Mouse (Mus musculus) layer of hippocampus, adult 8-10 months (tissue): Measurements from ENCODE around the gene Nt5dc3. TPM values are rescaled to one million over a fixed set of nuclear protein-coding genes. Genes with fewer than 3 reads are reported as not detected.

Experiments
- DNase-seq, 2 experiments: peaks; one replicate each; pipeline ENCODE4 v3.0.0; 2022; ENCODE audit warnings: low spot score in 2 of 2
- total RNA-seq, 4 experiments: library from RNA; stranded (reverse); gene quantifications; 2 replicates each; pipeline ENCODE4 v1.2.4; 2022

The Nt5dc3 gene
- 100 to 1,000 TPM; 113 to 152 (median 122) TPM for total RNA-seq

DNA sequence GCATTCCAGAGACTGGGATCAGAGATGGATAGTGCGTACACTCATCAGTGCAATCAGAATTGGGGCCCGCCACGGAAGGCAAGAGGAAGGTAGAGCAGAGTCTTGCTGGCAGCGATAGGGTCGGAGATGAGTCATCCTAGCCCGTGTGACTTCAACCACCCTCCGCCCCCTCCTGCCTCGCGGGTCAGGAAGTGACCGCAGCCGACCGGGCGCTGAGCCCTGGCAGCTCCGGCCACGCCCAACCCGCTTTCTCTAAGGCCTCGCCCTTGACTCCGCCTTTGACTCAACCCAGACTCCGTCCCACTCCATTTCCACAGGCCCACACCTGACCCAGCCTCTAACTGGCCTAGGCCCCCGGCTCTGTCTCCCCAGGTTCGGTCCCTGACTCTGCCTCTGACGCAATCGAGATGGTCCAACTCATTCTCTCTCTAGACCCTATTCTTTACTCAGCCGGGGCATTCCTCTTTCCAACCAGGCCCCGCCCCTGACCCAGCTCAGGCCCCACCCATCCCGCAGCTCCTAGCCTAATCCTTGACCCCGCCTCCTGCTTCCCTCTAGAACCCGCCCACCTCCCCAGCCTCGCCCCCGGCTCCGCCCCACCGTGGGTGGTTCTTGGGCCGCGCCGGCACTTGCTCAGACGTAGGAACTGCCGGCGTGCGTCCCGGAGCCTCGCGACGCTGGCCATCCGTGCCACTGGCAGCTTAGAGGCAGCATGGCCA lies at the start of gene Nt5dc3:
Gene Nt5dc3, plus strand, starts transcription at position 608 of the 719 bp plus-strand sequence.
- DNase-seq = peak; percentile 90 to 92

DNA sequence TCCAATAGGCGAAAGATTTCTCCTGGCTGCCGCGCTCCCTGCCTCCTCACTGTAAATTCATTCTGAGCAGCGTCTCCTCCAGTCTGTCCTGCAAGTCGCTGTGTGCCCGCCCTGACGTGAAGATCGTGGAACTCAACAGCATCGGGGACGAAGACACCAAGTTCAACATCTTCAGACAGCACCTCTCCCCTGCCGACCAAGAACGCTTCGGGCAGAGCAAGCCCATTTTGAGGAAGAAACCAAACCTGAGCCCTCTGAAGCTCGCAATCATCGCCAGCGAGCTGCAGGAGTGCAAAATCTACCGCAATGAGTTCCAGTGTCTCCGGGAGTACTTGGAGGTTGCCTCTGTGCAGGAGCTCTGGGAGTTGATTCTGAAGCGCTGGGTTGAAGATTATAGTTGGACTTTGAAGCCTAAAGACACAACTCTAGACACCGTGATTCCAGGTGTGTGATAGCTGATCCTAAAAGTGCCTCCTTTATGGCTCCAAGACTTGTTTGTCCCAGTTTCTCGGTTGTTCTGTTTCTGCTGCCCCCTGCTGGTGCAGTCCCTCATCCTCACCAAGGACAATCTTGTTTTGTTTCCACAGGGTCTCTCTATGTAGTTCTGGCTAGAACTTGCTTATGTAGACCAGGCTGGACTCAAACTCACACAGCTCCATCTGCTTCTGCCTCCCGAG lies 47.8 kb upstream of the Nt5dc3 start:
- peak; percentile 58 to 88 for DNase-seq

DNA sequence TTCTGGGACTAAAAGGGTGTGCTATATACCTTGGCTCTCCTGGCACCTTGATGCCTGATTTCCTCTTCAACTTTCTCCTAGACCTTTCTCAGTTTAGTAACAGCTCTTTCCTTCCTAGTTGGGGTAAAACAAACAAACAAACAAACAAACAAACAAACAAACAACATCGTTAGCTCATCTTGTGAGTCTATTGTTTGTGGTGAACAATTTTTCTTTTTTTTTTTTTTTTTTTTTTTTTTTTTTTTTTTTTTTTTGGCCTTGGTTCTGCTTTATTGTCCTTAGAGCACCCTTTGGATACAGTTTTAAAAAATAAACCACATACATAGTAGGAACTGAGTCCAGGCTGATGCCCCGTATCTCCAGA lies 47.3 kb upstream of the Nt5dc3 start:
- DNase-seq = no peak

DNA sequence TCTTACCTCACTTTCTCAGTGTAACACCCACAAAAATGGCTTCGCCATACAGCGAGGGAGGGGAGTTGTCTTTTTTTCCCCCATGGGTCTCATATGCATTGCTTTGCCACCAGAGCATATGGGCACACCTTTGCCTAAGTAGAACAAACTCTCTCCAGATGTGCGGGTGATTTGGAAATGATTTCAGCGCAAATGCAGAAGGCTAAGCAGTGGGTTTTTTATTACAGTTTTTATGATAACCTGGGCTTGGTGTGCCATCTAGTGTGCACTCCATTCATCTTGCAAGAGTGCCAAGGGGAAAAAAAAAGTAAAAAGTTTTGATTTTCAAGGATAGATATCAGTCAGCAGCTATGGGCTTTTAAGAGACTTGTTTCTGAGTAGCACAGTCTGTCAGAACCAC lies 43.8 kb upstream of the Nt5dc3 start:
- DNase-seq = no peak

DNA sequence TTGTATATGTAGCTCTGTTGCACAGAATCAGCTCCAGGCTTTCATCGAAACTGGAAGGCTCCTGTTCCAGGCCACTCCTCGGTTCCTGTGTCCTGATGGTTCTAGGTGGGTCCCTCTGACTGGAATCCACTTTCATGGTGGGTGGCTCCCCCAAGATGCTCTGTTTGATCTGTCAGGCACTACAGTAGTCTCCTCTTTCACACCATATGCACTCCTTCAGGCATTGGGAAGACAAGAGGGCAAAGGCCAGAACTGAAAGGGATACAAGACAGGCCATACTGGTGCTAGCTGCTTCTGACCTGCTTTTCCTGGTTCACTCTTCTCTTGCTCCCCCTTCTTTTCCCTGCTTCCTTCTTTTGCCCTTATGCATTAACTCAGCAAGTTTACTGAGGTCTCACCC lies 35.9 kb upstream of the Nt5dc3 start:
- no peak for DNase-seq

DNA sequence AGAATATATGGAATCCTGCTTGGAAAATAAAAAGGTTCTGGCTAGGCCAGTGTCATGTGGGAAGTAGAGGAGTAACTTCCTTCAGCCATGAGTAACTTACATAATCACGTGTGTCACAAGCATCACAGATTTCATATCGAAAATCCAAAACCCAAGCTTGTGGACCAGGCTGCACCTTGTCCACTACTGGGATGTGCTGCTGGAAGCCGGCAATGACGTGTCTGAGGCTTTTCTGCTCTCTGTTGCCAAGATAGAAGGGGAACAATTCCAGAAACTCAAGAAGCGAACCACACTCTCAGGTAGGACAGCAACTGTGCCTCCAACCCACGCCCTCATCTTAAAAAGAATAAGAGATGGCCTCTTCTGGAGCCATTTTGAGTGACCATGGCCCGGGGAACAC lies 34.5 kb upstream of the Nt5dc3 start:
- no peak for DNase-seq

DNA sequence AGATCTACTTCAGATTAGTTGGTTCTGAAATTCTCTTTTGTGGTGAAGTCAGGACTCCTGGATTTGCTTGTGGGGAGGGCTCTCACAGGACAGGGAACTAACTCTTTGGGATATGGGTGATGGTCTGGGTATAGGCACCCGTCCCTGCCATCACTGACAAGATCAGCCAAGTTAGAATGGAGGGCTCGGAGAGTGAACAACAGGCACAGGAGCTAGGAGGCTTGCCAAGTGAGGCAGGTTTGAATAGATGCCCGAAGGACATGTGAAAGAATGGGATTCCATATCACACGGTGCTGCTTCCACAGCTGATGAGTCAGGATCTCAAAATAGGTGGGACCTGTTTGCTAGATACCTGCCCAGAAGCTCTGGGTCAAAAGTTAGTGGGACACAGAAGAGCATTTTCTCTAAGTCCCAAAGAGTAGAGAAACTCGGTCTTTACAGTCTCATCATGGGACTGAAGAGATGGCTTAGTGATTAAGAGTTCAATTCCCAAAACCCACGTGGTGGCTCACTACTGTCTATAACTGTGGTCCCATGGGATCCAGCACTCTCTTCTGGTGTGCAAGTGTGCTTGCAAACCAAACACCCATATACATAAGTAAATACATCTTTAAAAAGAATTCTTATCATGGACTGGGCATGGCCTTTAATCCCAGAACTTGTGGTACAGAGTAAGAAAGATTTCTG lies 22.8 kb upstream of the Nt5dc3 start:
- no peak for DNase-seq

DNA sequence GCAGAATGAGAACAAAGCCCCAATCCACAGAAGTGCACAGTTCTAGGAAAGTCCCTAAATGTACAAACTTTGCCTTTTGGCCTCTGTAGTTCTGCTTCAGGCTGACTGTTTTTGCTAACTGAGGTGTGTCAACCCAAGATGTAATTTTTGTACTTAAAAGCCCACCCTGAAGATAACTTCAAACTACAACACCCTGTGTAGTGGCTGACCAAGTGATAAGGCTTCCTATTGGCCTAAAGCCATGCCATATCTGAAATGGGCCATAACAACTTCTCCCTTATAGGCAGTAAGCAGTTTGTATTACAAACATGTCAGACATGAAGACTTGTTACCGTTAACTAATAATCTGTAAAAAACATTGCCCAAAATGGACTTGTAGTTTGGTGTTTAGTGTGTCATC lies 21.1 kb upstream of the Nt5dc3 start:
- no peak for DNase-seq

DNA sequence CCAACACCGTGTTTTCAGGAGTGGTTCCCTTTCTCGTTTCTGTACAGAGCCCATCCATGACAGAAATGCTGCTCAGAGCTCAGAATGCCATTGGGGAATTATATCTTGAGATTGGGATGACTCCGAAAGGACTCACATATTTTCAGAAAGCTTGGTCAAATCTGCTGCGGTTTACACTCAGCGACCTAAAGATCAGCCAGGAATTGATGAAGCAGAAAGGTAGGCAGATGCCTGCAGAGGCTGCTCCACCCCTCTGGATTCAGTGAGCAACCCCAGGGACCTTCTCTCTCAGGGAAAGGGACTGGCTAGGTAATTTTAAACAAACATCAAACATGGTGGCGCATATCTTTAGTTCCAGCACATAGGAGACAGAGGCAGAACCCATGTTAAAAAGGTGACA lies 20.6 kb upstream of the Nt5dc3 start:
- DNase-seq = no peak

DNA sequence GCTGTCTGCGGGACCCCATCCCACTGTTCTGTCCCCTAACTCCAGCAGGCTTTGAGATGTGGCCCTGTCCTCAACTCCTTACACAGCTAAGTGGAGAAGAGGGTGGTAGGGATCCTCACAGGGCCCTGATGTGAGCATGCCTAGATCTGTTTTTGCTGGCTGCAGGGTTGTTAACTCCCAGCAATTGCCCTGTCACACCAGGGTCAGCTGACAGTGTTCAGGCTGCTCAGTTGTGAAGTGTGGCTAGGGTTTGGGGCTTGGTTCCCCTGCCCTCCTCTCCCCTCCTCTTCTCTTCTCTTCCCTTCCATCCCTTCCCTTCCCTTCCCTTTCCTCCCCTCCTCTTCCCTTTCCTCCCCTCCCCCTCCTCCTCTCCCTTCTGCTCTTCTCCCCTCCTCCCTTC lies 17.6 kb upstream of the Nt5dc3 start:
- no peak for DNase-seq

DNA sequence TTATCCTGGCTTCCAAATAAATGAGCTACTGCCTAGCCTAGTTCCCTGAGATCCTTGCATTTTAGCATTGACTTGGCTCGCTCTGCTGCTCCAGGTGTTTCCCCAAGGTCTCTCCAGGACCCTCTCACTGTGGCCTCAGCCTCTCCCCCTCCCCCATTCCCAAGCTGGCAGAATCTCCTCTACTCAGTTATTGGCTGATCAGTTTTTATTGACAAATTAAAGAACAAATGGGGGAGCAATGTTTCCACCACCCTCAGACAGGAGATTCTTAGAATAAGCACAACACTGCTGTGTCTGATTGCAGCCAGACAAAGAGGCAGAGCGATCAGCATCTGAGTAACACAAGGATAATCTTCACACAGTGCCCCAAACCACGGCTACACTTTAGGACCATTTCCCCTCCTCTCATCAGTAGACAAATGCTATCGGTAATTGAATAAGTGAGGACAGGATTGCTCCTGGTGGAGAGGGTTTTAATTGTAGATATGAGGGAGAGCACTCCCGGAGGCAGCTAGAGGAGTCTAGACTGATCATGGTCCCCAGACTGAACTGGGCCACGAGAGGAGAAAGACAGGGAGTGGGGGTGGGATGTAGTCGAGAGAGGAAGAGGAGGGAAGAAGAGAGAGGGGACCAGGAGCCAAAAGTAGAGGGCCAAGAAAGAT lies 17.0 kb upstream of the Nt5dc3 start:
- DNase-seq = no peak

DNA sequence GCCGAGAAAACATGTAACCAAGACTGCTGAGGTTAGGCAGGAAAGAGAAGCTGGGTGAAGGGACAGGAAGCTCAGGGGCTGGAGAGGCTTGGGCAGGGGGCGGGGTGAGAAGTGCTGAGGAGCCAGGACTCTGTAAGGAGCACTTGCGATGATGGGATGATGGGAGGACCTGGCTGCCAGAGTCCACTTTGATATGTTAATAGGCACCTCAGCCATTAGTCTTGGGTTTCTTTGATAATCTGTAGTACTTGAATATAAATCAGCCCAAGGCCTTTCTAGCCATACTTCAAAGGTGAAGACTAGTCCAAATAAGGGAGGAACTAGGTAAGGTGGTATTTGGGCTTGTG lies 16.4 kb upstream of the Nt5dc3 start:
- no peak for DNase-seq

DNA sequence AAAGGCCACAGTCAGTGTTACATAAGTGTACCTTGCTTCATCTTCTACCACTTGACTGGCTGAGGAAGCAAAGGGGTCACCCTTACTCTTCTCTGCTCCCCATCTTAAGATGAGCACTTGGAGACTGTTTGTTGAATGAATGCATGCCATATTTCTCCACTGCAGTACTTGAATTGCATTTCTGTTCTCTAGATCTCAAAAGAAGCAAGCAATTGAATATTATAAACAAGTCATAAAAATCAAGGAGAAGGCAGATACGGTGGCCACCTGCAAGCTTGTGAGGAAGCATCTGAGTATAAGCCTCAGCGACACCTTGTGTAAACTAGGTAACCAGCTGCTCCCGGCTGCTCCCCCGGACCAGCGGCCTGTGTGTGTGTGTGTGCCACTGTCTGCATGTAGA lies 15.1 kb upstream of the Nt5dc3 start, which contains the start of gene Gm49358:
Gene Gm49358, plus strand, starts transcription at position 301 of the 400 bp plus-strand sequence.
- no peak for DNase-seq

DNA sequence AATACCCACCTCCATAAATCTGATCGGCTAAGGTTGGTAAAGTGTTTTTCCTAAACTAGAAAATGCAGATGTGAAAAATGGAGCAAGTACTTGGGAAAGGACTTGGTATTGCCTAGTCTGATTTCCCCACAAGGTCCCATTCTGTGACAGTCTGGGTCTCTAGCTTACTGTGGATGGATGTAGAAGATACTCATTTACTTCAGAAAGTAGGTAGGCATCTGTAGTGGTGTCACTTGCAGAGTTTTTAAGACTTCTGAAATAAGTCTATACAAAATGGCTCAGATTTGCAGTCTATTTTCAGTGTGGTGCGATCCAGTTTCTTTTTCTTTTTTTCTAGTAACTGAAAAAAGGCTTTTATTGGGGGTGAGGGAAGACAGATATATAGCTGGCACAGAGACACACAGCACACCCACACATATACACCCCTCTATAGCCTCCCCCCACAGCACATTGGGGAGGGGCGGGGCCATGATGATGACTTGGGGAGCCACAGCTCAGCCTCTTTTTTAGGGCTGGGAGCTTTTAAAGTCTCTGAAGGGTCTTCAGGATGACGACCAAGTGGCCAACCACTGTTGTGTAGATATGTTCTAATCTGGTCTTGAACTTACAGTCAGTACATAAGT lies 13.3 kb upstream of the Nt5dc3 start:
- no peak for DNase-seq

DNA sequence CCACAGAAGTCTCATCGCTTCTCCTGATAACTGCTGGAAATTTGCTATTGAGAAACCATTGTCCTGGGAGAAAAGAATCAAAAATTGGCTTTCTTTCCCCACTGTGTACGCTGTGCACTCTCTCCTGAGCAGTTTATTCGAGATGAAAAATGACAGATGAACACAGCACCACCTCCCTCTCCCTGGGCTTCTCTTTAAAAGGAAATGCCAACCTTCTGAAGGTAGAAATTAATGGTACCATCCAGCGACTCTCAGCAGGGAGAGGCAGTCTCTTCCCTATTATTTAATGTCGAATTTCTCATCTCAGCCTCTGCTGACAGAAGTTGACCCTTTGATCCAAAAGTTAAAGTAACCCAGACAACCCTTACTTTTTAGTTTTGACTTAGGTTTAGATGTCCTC lies 9.6 kb upstream of the Nt5dc3 start:
- DNase-seq = no peak

DNA sequence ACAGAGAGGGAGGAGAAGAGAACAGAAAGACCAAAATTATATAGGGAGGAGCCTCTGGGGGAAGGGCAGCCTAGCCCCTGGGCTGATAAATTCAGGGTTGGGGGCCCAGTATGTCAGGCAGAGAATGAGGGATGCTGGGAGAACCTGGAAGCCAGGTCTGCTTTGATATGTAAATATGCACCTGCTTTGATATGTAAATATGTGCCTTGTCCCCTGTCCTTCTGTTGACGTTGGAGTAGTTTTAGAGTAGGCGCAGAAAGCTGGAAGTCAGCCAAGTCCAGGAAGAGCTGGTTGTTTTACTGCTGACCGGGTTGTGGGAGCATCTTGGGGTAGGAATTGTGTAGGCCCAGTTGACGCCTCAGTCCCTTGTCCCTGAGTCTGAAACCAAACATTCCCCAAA lies 9.0 kb upstream of the Nt5dc3 start:
- DNase-seq = no peak

DNA sequence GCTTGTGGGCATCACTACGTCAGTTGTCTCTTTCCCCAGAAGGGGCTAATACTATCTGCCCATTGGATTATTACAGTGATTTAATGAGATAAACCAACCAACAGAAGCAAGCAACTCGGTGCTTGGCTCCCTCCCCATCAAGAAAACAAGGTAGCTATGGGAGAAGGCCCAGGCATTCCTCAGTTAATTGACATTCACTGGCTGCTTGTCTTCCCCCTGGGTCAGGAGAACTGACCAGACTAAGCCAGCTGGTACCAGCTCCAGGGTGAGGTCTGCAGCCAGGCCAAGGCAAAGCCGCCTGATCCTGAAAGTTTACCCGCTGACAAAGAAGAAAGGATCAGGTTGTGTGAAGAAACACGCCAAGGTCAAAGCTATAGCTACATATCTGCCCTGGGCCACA lies 7.1 kb upstream of the Nt5dc3 start:
- DNase-seq = no peak

DNA sequence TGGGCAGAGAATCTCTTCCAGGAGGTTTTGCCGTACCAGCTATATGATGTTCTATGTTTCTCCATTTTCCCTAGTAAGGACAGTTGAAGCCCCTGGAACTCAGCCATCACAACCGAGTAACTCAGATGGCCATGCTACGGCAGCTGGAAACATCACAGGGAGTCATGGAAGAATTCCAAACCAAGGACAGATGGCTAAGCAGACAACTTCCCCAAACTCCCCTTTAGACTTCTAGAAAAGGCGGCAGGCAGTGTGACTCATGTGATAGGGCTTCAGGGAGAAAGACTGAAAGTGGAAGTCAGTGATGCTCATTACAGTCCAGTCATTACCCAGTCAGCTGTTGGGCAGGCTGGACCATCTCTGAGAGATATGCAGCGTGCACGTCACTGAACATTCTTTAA lies 6.6 kb upstream of the Nt5dc3 start:
- DNase-seq = no peak

DNA sequence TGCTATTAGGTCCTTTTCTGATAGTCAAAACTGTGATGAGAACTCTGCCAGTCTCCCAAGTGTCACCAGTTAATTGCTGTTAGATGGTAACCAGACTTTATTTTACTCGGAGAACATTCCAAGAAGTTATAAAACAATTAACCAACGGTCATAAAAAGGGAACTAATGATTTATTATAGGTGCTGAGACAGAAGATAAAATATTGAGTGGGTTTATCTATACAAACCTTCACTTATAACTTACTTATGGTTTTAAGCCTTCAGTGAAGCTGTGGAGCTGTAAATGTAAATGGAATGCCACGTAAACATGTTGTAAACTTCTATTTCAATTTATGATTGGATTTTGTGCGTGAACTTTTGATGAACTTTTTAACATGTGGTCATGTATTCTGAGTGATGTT lies 5.4 kb upstream of the Nt5dc3 start:
- no peak for DNase-seq

DNA sequence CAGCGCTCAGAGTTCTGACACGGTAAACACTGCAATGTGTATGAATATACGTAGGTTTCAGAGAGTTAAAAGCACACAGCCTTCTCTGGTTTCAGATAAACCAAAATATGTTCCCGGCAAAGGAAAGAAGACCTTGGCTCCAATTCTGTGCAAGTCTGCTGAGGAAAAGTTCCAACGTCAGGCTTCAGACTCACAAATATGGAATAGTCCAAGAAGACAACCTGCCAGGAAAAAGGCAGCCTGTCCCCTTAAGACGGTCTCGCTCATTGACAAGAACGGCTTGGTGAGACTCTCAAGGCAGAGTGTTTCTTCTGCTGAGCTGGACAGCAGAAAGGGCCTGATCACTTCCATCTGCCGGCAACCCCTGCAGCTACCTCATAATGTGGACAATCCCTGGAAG lies 2.5 kb upstream of the Nt5dc3 start:
- no peak for DNase-seq

DNA sequence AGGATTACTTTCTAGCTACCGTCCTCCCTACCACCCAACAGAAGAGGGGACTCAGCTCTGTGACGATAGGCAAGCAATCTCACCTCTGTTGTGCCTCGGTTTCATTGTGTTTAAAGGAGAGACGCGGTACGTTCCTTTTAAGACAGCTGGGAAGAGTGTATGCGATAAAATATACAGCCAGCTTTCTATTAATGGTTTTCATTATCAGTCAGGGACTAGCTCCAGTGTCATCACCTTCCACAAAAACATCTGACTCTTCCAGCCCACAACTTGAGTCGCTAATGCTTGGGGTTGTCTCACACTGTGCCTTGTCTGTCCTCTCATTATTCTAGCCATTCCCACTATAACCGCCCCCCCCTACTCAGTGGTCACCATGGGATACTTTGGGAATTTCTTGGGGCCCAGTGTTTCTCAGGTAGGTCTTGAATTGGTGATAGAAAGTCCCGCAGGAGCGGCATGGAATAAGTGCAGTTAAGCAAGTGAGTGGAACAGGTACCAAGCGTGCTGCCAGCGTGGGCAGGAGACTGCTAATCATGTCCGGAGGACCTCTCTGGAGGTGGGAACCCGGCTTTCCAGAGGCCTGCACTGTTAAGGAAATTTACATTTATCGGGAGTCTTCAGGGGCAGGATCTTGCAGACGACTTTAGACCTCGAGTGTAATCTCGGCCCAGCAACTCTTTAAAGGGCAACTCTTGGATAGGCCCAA lies 1.0 kb upstream of the Nt5dc3 start:
- no peak for DNase-seq
